Mouse (Mus musculus): ENCODE measurements at regions not wholly inside any gene's neighbourhood (a gene's known extent, or its start where the extent isn't known, plus 50 kb on each side); places are given as distances from the start of the nearest gene placed in this dataset.

DNA sequence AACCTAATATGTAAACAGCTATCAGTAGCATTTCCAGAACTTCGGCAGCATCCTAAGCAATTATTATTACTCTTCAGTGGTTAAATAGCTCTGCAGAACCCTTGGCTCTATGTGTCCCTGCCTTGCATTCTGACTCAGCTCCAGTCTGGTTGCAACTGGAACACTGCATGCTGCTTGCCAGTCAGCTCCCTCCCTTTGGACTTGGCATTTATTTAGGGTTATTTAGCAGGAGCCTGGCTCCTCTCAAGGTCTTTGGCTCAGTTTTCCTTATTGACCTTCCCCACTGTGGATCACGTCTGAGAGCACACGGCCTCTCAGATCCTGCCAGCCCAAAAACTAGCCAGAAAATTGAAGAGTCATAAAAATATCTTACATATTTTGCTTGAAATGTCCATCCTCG is 217.4 kb downstream of the Speer2 start:
- no peak for DNase-seq (ENCODE audit: low spot score in 2 of 2)

DNA sequence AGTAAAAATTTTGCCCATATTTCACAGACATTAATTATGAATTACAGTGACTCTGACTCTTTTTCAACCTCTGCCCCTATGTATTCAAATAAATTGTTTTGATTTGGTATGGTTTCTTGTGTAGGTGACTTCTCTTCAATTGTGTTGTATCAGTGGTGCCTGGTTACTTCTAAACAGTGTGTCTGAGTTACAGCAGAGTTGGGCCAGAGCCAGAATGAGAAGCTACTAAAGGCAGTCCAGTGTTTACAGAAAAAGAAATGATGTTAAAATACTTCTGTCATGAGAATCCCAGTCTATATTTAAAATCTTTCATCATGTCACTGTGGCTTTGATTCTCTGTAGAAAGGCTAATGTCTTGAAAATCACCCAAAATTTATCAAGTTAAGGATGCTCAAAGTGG is 255.8 kb downstream of the Speer2 start:
- DNase-seq (ENCODE audit: low spot score in 2 of 2) = no peak

DNA sequence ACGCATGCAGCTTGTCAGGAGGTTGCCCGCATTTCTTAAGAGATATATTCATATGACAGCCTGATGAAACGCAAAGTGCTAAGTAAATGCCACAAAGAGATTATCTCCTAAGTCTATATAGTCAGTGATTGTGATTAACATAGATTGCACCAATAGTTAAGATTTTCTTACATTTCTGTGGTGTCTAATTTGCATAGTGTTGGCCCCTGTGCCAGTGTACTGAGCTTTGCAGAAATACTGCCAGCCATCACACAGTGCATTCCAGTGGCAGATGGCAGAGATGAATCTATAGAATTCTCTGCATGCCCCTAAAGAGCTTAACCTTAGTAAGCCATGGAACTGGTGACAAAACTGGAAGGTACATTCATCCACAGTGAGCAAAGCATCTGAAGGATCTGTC is 262.6 kb downstream of the Speer2 start:
- DNase-seq (ENCODE audit: low spot score in 2 of 2) = no peak

DNA sequence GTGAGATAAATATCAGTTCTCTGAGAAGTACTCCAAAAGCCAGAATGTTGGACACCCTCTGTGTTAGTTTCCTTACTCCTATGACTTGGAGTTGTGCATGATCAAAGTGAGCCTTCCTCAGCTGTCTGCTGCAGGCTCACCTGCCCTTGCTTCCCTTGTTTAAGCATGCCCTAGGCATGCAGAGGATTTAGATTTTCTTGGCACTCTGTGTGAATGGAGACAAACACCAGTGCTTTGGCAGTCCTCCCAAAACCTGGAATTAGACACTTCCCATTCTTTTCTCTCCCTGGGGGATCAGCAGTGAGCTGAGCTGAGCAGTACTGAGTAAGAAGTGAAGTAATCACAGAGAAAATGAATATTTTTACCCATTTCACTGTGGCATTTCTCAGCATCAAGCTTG is 286.3 kb downstream of the Speer2 start:
- peak; percentile 1 to 3 for DNase-seq (ENCODE audit: low spot score in 2 of 2)

DNA sequence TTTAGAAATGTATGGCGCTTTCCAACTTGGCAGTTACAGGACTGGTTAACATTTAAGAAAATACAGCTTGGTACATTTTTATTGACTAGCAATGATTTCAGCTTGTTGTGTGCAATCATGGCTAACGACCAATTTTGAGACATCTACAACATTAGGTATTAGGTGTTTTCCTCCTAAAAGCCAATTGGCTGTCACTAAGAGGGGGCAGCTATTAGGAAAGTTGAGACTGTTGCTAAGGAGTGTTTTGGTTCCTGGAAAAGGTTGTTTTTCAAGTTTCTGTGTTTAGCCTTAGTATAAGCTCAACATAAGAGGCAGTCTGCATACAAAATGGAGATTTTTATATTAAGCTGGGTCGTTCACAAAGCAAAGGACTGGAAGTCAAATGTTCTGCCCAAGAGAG is 295.4 kb downstream of the Speer2 start:
- DNase-seq (ENCODE audit: low spot score in 2 of 2) = no peak

DNA sequence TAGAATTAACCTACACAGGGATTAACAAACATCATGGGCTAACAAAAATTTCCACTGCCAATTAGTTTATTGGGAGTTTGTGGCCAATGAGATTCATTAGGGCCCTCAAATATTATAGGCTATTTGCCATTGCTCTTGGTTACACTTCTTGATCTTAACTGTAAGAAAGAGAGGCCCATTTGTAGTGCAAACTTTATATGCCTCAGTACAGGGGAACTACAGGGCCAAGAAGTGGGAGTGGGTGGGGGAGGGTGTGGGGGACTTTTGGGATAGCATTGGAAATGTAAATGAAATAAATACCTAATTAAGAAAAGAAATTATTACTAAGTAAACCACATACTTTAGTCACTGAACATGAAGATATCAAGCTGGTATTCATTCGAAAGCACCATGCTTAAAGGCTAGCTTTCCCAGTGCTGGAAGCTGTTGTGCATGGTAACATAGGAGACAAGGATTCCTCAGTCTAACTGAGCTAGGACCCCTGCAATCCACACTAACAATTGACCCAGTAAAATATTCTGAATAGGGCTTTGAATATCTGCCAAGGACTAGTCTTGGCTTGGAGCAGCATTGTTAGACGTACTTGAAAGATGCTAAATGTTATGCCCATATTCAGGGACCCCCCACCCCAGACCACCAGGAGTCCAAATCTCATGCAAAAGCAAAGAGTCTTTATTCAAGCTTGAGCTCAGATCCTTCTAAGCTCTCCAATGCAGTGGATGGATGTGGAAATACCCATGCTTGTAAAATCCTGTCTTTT is 295.9 kb downstream of the Speer2 start:
- DNase-seq (ENCODE audit: low spot score in 2 of 2) = no peak

Data from frontal cortex, postnatal 36 days (tissue).